In the genomic region with DNA sequence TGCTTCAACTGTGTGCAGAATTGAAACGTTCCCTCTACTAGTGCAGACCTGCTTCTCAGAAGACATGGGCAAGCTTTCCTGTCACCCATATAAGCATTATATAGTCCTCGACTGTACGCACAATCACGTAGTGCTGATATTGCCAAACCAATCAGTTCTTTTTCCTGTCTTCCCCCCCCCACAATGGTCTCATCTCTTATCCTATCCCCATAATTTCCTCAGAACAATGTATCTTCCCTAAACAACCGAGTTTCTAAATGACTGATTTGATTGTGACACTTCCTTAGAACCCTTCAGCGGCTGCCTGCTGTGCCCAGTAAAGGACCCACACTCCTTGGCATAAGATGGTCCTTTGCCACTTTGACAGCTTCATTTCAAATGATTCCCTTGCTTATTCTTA, we compare ENCODE assay signal across 30 mouse cellular contexts.
DNase-seq lines count a peak whose midpoint lies in the region; ATAC-seq and TF ChIP-seq lines count a peak whose summit lies in the region.
"Had no signal": no experiment of that assay in that cellular context is flagged by ENCODE, and none has a peak within 500 bp of the region (broad histone marks: within the 10 kb centered on the region; RNA-seq: fewer than 3 reads in every experiment).

No protein-coding gene starts in this region.

- H3K36me3 ChIP-seq in heart, embryonic 15.5 days: no peaks in the 10 kb centered on the region
- H3K36me3 ChIP-seq in liver, embryonic 14.5 days (replicated peaks; ENCODE audit: control insufficient read depth, insufficient read depth, low read depth): no peaks in the 10 kb centered on the region
- no peaks in the 10 kb centered on the region for H3K36me3 ChIP-seq in liver, embryonic 12.5 days
- no peaks in the 10 kb centered on the region for H3K36me3 ChIP-seq in midbrain, embryonic 16.5 days (ENCODE audit: control insufficient read depth, insufficient read depth, low read length)
- H3K36me3 ChIP-seq: embryonic facial prominence, embryonic 13.5 days; forebrain, embryonic 10.5 days; forebrain, embryonic 15.5 days; heart, embryonic 10.5 days; hindbrain, embryonic 10.5 days; kidney, embryonic 15.5 days; limb, embryonic 15.5 days; lung, embryonic 15.5 days; neural tube, embryonic 15.5 days; stomach, embryonic 15.5 days had no signal

- TF ChIP-seq EP300 in liver, embryonic 14.5 days (IDR thresholded peaks at IDR 0.05; ENCODE audit: low read depth): no peak

- no peaks in the 10 kb centered on the region for H3K9me3 ChIP-seq in heart, embryonic 15.5 days (replicated peaks)
- no peaks in the 10 kb centered on the region for H3K9me3 ChIP-seq in liver, embryonic 14.5 days (ENCODE audit: control insufficient read depth, low read length)
- H3K9me3 ChIP-seq in liver, embryonic 12.5 days (replicated peaks): no peaks in the 10 kb centered on the region
- H3K9me3 ChIP-seq in midbrain, embryonic 16.5 days (replicated peaks; ENCODE audit: control insufficient read depth, low read length, poor library complexity, severe bottlenecking): no peaks in the 10 kb centered on the region
- H3K9me3 ChIP-seq: embryonic facial prominence, embryonic 13.5 days; forebrain, embryonic 10.5 days; forebrain, embryonic 15.5 days; heart, embryonic 10.5 days; hindbrain, embryonic 10.5 days; kidney, embryonic 15.5 days; limb, embryonic 15.5 days; lung, embryonic 15.5 days; neural tube, embryonic 15.5 days; stomach, embryonic 15.5 days had no signal

- TF ChIP-seq POLR2A in lung, adult 2 months (IDR thresholded peaks at IDR 0.05; ENCODE audit: borderline replicate concordance, extremely low read depth, low read depth, low read length): no peak

- no peak overlapping the region for H3K4me2 ChIP-seq in heart, embryonic 15.5 days
- H3K4me2 ChIP-seq in liver, embryonic 14.5 days (ENCODE audit: low read depth): no peak overlapping the region
- no peak overlapping the region for H3K4me2 ChIP-seq in liver, embryonic 12.5 days
- H3K4me2 ChIP-seq in midbrain, embryonic 16.5 days (ENCODE audit: low read length): no peak overlapping the region
- H3K4me2 ChIP-seq: embryonic facial prominence, embryonic 13.5 days; forebrain, embryonic 15.5 days; kidney, embryonic 15.5 days; limb, embryonic 15.5 days; lung, embryonic 15.5 days; neural tube, embryonic 15.5 days; stomach, embryonic 15.5 days had no signal

- ATAC-seq in heart, embryonic 15.5 days (replicated peaks; ENCODE audit: insufficient number of reproducible peaks, insufficient read depth, low FRiP score, low read depth): no peak
- ATAC-seq in liver, embryonic 14.5 days (ENCODE audit: insufficient read depth): peak; percentile 23; the same call in 1 of the 2 replicates
- no peak for ATAC-seq in liver, embryonic 12.5 days
- peak; percentile 66 for ATAC-seq in megakaryocyte progenitor cell, adult 5-6 weeks (replicated peaks; ENCODE audit: poor library complexity)
- no peak for ATAC-seq in midbrain, embryonic 16.5 days
- ATAC-seq: CD4-positive, CD25-positive, alpha-beta regulatory T cell, adult 4 months; forebrain, embryonic 15.5 days; hindbrain, embryonic 16.5 days had no signal

- peak overlapping the region; percentile 38; the same call in 1 of the 2 replicates for H3K27ac ChIP-seq in heart, embryonic 15.5 days
- H3K27ac ChIP-seq in liver, embryonic 14.5 days: no peak overlapping the region
- no peak overlapping the region for H3K27ac ChIP-seq in liver, embryonic 12.5 days
- no peak overlapping the region for H3K27ac ChIP-seq in midbrain, embryonic 16.5 days (ENCODE audit: low read length)
- H3K27ac ChIP-seq: embryonic facial prominence, embryonic 13.5 days; forebrain, embryonic 10.5 days; forebrain, embryonic 15.5 days; gastrocnemius, adult 2 months; heart, embryonic 10.5 days; hindbrain, embryonic 10.5 days; kidney, embryonic 15.5 days; left cerebral cortex, adult 2 months; limb, embryonic 15.5 days; lung, embryonic 15.5 days; neural tube, embryonic 15.5 days; stomach, embryonic 15.5 days had no signal

- TF ChIP-seq CTCF in liver, embryonic 14.5 days (IDR thresholded peaks at IDR 0.05; ENCODE audit: low read depth): no peak
- TF ChIP-seq CTCF in lung, adult 2 months (IDR thresholded peaks at IDR 0.05; ENCODE audit: insufficient read depth, low read length): no peak

- intact Hi-C loops in heart, postnatal 36 days (cut with DNase I): no loop called here

- 70% methylated on average over 6 of the region's 6 CpGs for WGBS in heart, embryonic 15.5 days
- 53% methylated on average over 6 of the region's 6 CpGs for WGBS in liver, embryonic 14.5 days (ENCODE audit: insufficient replicate concordance)
- WGBS in liver, embryonic 12.5 days (ENCODE audit: insufficient replicate concordance): 56% methylated on average over 6 of the region's 6 CpGs
- WGBS in lung, adult 2 months: 55% methylated on average over 6 of the region's 6 CpGs
- 83% methylated on average over 6 of the region's 6 CpGs for WGBS in midbrain, embryonic 16.5 days

- H3K27me3 ChIP-seq in heart, embryonic 15.5 days: no peaks in the 10 kb centered on the region
- no peaks in the 10 kb centered on the region for H3K27me3 ChIP-seq in liver, embryonic 14.5 days (ENCODE audit: control insufficient read depth, insufficient read depth, low read length)
- no peaks in the 10 kb centered on the region for H3K27me3 ChIP-seq in liver, embryonic 12.5 days (replicated peaks)
- H3K27me3 ChIP-seq in midbrain, embryonic 16.5 days (ENCODE audit: control insufficient read depth, insufficient read depth, low read depth, low read length): no peaks in the 10 kb centered on the region
- H3K27me3 ChIP-seq: embryonic facial prominence, embryonic 13.5 days; forebrain, embryonic 15.5 days; kidney, embryonic 15.5 days; limb, embryonic 15.5 days; lung, embryonic 15.5 days; neural tube, embryonic 15.5 days; stomach, embryonic 15.5 days had no signal

- H3K4me3 ChIP-seq in heart, embryonic 15.5 days: no peak overlapping the region
- no peak overlapping the region for H3K4me3 ChIP-seq in liver, embryonic 14.5 days (ENCODE audit: insufficient read depth in 1 of 2, low read depth in 2 of 2, low read length in 2 of 2)
- no peak overlapping the region for H3K4me3 ChIP-seq in liver, embryonic 12.5 days
- H3K4me3 ChIP-seq in lung, adult 2 months (replicated peaks; ENCODE audit: extremely low read depth, low read depth, low read length): no peak overlapping the region
- no peak overlapping the region for H3K4me3 ChIP-seq in midbrain, embryonic 16.5 days (ENCODE audit: low read depth, low read length)
- H3K4me3 ChIP-seq: embryonic facial prominence, embryonic 13.5 days; forebrain, embryonic 10.5 days; forebrain, embryonic 15.5 days; gastrocnemius, adult 2 months; heart, embryonic 10.5 days; hindbrain, embryonic 10.5 days; kidney, embryonic 15.5 days; left cerebral cortex, adult 2 months; limb, embryonic 15.5 days; lung, embryonic 15.5 days; neural tube, embryonic 15.5 days; stomach, embryonic 15.5 days had no signal

- no peak for DNase-seq in heart, postnatal 36 days
- DNase-seq in liver, embryonic 14.5 days (ENCODE audit: low read depth in 3 of 3, low spot score in 3 of 3): no peak
- DNase-seq in lung, postnatal 36 days: peak; percentile 12
- no peak for DNase-seq in lung, adult 2 months
- DNase-seq: adrenal gland, postnatal 25 days; cerebellum, adult 18-20 months; cerebellum, postnatal 10 days; gastrocnemius, adult 2 months; gastrocnemius, postnatal 36 days; kidney, adult 18-20 months; kidney, postnatal 25 days; midbrain, embryonic 14.5 days; right cerebral cortex, postnatal 25 days had no signal

- no peak overlapping the region for H3K9ac ChIP-seq in heart, embryonic 15.5 days
- no peak overlapping the region for H3K9ac ChIP-seq in liver, embryonic 14.5 days (replicated peaks)
- H3K9ac ChIP-seq in liver, embryonic 12.5 days: no peak overlapping the region
- H3K9ac ChIP-seq in midbrain, embryonic 16.5 days (ENCODE audit: low read depth, low read length): no peak overlapping the region
- H3K9ac ChIP-seq: embryonic facial prominence, embryonic 13.5 days; forebrain, embryonic 15.5 days; kidney, embryonic 15.5 days; limb, embryonic 15.5 days; lung, embryonic 15.5 days; neural tube, embryonic 15.5 days; stomach, embryonic 15.5 days had no signal

- peaks cover 5% of the 10 kb centered on the region for H3K4me1 ChIP-seq in heart, embryonic 15.5 days (replicated peaks)
- H3K4me1 ChIP-seq in liver, embryonic 14.5 days (replicated peaks; ENCODE audit: control insufficient read depth in 2 of 2, insufficient read depth in 2 of 2, low read length in 1 of 2): 0 out of 4 replicates have a peak, but pooled peaks cover 0 to 2% of the 10 kb centered on the region in 2 experiments
- no peaks in the 10 kb centered on the region for H3K4me1 ChIP-seq in liver, embryonic 12.5 days
- H3K4me1 ChIP-seq in lung, adult 2 months (ENCODE audit: control insufficient read depth, insufficient read depth, low read length): no peaks in the 10 kb centered on the region
- H3K4me1 ChIP-seq in midbrain, embryonic 16.5 days (ENCODE audit: control insufficient read depth, insufficient read depth, low read length): no peaks in the 10 kb centered on the region
- H3K4me1 ChIP-seq: forebrain, embryonic 10.5 days; forebrain, embryonic 15.5 days; heart, embryonic 10.5 days; hindbrain, embryonic 10.5 days; neural tube, embryonic 15.5 days; stomach, embryonic 15.5 days had no signal

Comparison
In these comparisons a context has a peak if more than half of its experiments do, and no peak if none do; other contexts are left out.
1. ATAC-seq: peak in liver, embryonic 14.5 days (single experiment) and megakaryocyte progenitor cell, adult 5-6 weeks (single experiment); none in heart, embryonic 15.5 days (single experiment), liver, embryonic 12.5 days (single experiment) and midbrain, embryonic 16.5 days (single experiment).